ENCODE assay signal across 18 mouse cellular contexts in genomic region chr10:94567915-94568314, GRCm38 (mm10).
DNase-seq lines count a peak whose midpoint lies in the region; ATAC-seq and TF ChIP-seq lines count a peak whose summit lies in the region.
"Had no signal": no experiment of that assay in that cellular context is flagged by ENCODE, and none has a peak within 500 bp of the region (broad histone marks: within the 10 kb centered on the region; RNA-seq: fewer than 3 reads in every experiment).

No protein-coding gene starts in this region.

- no peaks in the 10 kb centered on the region for H3K36me3 ChIP-seq in liver, adult 2 months (ENCODE audit: control insufficient read depth, insufficient read depth, low read length)
- H3K36me3 ChIP-seq in liver, embryonic 11.5 days (ENCODE audit: control insufficient read depth, insufficient read depth, low read length) = no peaks in the 10 kb centered on the region
- H3K36me3 ChIP-seq in hindbrain, embryonic 10.5 days = no peaks in the 10 kb centered on the region
- H3K36me3 ChIP-seq: embryonic facial prominence, embryonic 12.5 days; forebrain, embryonic 12.5 days; heart, embryonic 12.5 days; midbrain, embryonic 10.5 days had no signal

- ATAC-seq in liver, embryonic 11.5 days (replicated peaks; ENCODE audit: low FRiP score) = no peak
- no peak for ATAC-seq in erythroid progenitor cell, adult 5-6 weeks (replicated peaks; ENCODE audit: low FRiP score, poor library complexity, severe bottlenecking)
- ATAC-seq: lung, postnatal 0 days had no signal

- H3K4me2 ChIP-seq in liver, embryonic 11.5 days = no peak overlapping the region
- H3K4me2 ChIP-seq: embryonic facial prominence, embryonic 12.5 days; forebrain, embryonic 12.5 days; heart, embryonic 12.5 days had no signal

- no peak for TF ChIP-seq CTCF in liver, adult 2 months (IDR thresholded peaks at IDR 0.05; ENCODE audit: low read depth, low read length)

- peaks cover 10% of the 10 kb centered on the region for H3K4me1 ChIP-seq in liver, adult 2 months (ENCODE audit: control insufficient read depth, insufficient read depth, low read length)
- peaks cover 24% of the 10 kb centered on the region for H3K4me1 ChIP-seq in liver, embryonic 11.5 days (replicated peaks; ENCODE audit: control insufficient read depth, insufficient read depth, low read length)
- H3K4me1 ChIP-seq in hindbrain, embryonic 10.5 days (replicated peaks) = peaks cover 9% of the 10 kb centered on the region; the same call in 1 of the 2 replicates

- no peaks in the 10 kb centered on the region for H3K27me3 ChIP-seq in liver, adult 2 months (ENCODE audit: control insufficient read depth, insufficient read depth, low read length)
- no peaks in the 10 kb centered on the region for H3K27me3 ChIP-seq in liver, embryonic 11.5 days (replicated peaks; ENCODE audit: control insufficient read depth, insufficient read depth, low read length)
- no peaks in the 10 kb centered on the region for H3K27me3 ChIP-seq in hindbrain, embryonic 10.5 days (ENCODE audit: insufficient read depth, poor library complexity, severe bottlenecking)
- H3K27me3 ChIP-seq: embryonic facial prominence, embryonic 12.5 days; forebrain, embryonic 12.5 days; heart, embryonic 12.5 days had no signal

- H3K79me2 ChIP-seq in liver, adult 2 months (ENCODE audit: control insufficient read depth, insufficient read depth, low read length) = peaks cover 19% of the 10 kb centered on the region

- no peak overlapping the region for H3K4me3 ChIP-seq in liver, adult 2 months (ENCODE audit: insufficient read depth, low read depth, low read length)
- H3K4me3 ChIP-seq in liver, embryonic 11.5 days (ENCODE audit: low read depth, low read length) = no peak overlapping the region
- no peak overlapping the region for H3K4me3 ChIP-seq in hindbrain, embryonic 10.5 days
- H3K4me3 ChIP-seq: embryonic facial prominence, embryonic 12.5 days; forebrain, embryonic 12.5 days; heart, embryonic 12.5 days; midbrain, embryonic 10.5 days had no signal

- H3K9me3 ChIP-seq in liver, embryonic 11.5 days (ENCODE audit: control insufficient read depth, low read length) = no peaks in the 10 kb centered on the region
- H3K9me3 ChIP-seq in hindbrain, embryonic 10.5 days = no peaks in the 10 kb centered on the region
- H3K9me3 ChIP-seq: embryonic facial prominence, embryonic 12.5 days; forebrain, embryonic 12.5 days; heart, embryonic 12.5 days; midbrain, embryonic 10.5 days had no signal

- 28% methylated on average over 14 of the region's 14 CpGs for WGBS in liver, adult 2 months
- 82% methylated on average over 14 of the region's 14 CpGs for WGBS in liver, embryonic 11.5 days
- WGBS in hindbrain, embryonic 10.5 days = 81% methylated on average over 14 of the region's 14 CpGs

- no peak for TF ChIP-seq POLR2A in liver, adult 2 months (IDR thresholded peaks at IDR 0.05; ENCODE audit: extremely low read depth, insufficient read depth, low read length)

- no peak overlapping the region for H3K27ac ChIP-seq in liver, adult 2 months (replicated peaks; ENCODE audit: insufficient read depth, low read depth, low read length)
- H3K27ac ChIP-seq in liver, embryonic 11.5 days (ENCODE audit: low read depth, low read length) = no peak overlapping the region
- no peak overlapping the region for H3K27ac ChIP-seq in hindbrain, embryonic 10.5 days
- H3K27ac ChIP-seq: embryonic facial prominence, embryonic 12.5 days; forebrain, embryonic 12.5 days; midbrain, embryonic 10.5 days had no signal

- H3K9ac ChIP-seq in liver, adult 2 months (ENCODE audit: low read depth, low read length) = no peak overlapping the region
- no peak overlapping the region for H3K9ac ChIP-seq in liver, embryonic 11.5 days (ENCODE audit: low read depth, low read length)
- H3K9ac ChIP-seq: embryonic facial prominence, embryonic 12.5 days; forebrain, embryonic 12.5 days; heart, embryonic 12.5 days had no signal

- peak; percentile 26 for DNase-seq in cerebellum, adult 11 months
- no peak for DNase-seq in cerebellum, postnatal 4 days (ENCODE audit: low spot score in 2 of 2)
- DNase-seq in liver, adult 2 months (ENCODE audit: extremely low read depth, low read depth, low spot score) = peak; percentile 89
- DNase-seq in liver, embryonic 11.5 days (ENCODE audit: low spot score) = no peak
- peak; percentile 58 for DNase-seq in adipocyte (ENCODE audit: low spot score)
- DNase-seq in cerebellum, postnatal 14 days = peak; percentile 62 to 70
- no peak for DNase-seq in hindbrain, embryonic 10.5 days (ENCODE audit: low spot score)
- DNase-seq: adrenal gland, adult 2 months; kidney, adult 11 months; kidney, postnatal 4 days; right cerebral cortex, postnatal 25 days; thymus, postnatal 14 days had no signal

Comparison
In these comparisons a context has a peak if more than half of its experiments do, and no peak if none do; other contexts are left out.
1. DNase-seq: peak in cerebellum, adult 11 months (single experiment), liver, adult 2 months (single experiment), adipocyte (single experiment) and cerebellum, postnatal 14 days (2 of 2); none in cerebellum, postnatal 4 days (0 of 2), liver, embryonic 11.5 days (single experiment) and hindbrain, embryonic 10.5 days (single experiment).